7 mouse cellular contexts compared by ENCODE assay signal in the genomic region with DNA sequence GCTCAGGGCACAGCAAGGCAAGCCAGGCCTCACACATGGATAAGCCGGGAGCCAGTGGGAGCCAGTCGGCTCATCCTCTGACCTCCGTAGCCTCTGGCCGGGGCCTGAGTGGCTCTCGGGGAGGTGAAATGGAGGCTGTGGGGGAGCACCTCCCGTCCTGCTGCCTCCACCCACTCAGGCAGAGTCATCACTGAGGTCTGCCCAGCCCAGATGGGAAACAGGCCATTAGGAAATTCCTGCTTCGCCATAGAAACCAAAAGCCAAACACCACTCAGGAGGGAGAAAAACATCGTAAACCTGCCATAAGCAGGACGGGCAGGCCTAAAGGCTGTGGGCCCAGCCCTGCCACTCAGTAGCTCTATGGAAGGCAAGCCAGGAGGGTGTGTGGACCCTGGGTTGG. TPM values are rescaled to one million over a fixed set of nuclear protein-coding genes. Genes with fewer than 3 reads are reported as not detected.
DNase-seq lines count a peak whose midpoint lies in the region; ATAC-seq lines count a peak whose summit lies in the region.

No protein-coding gene starts in this region.

- peak overlapping the region; percentile 93 for H3K27ac ChIP-seq in embryonic facial prominence, embryonic 12.5 days
- H3K27ac ChIP-seq in intestine, embryonic 15.5 days = peak overlapping the region; percentile 49
- H3K27ac ChIP-seq in lung, embryonic 15.5 days = no peak overlapping the region
- no peak overlapping the region for H3K27ac ChIP-seq in midbrain, embryonic 13.5 days

- H3K9me3 ChIP-seq in embryonic facial prominence, embryonic 12.5 days = no peaks in the 10 kb centered on the region
- no peaks in the 10 kb centered on the region for H3K9me3 ChIP-seq in intestine, embryonic 15.5 days
- no peaks in the 10 kb centered on the region for H3K9me3 ChIP-seq in lung, embryonic 15.5 days
- no peaks in the 10 kb centered on the region for H3K9me3 ChIP-seq in midbrain, embryonic 13.5 days

- peaks cover 74% of the 10 kb centered on the region for H3K4me1 ChIP-seq in embryonic facial prominence, embryonic 12.5 days
- H3K4me1 ChIP-seq in intestine, embryonic 15.5 days (replicated peaks) = peaks cover 60% of the 10 kb centered on the region
- H3K4me1 ChIP-seq in lung, embryonic 15.5 days = peaks cover 24% of the 10 kb centered on the region
- H3K4me1 ChIP-seq in midbrain, embryonic 13.5 days (replicated peaks) = peaks cover 34% of the 10 kb centered on the region

- no peak overlapping the region for H3K9ac ChIP-seq in embryonic facial prominence, embryonic 12.5 days
- H3K9ac ChIP-seq in intestine, embryonic 15.5 days = no peak overlapping the region
- H3K9ac ChIP-seq in lung, embryonic 15.5 days = no peak overlapping the region
- H3K9ac ChIP-seq in midbrain, embryonic 13.5 days (replicated peaks) = no peak overlapping the region

- H3K4me2 ChIP-seq in embryonic facial prominence, embryonic 12.5 days (replicated peaks) = 0 out of 2 replicates have a peak overlapping the region, but pooled peaks have one; percentile 3
- no peak overlapping the region for H3K4me2 ChIP-seq in intestine, embryonic 15.5 days (replicated peaks)
- H3K4me2 ChIP-seq in lung, embryonic 15.5 days = no peak overlapping the region
- no peak overlapping the region for H3K4me2 ChIP-seq in midbrain, embryonic 13.5 days (replicated peaks)

- intact Hi-C loops in left cerebral cortex, postnatal 36 days (cut with DNase I) = no loop called here

- no peak overlapping the region for H3K4me3 ChIP-seq in embryonic facial prominence, embryonic 12.5 days
- H3K4me3 ChIP-seq in intestine, embryonic 15.5 days (replicated peaks) = no peak overlapping the region
- no peak overlapping the region for H3K4me3 ChIP-seq in lung, embryonic 15.5 days
- H3K4me3 ChIP-seq in midbrain, embryonic 13.5 days (replicated peaks) = no peak overlapping the region

- 12% methylated on average over 9 of the region's 9 CpGs for WGBS in embryonic facial prominence, embryonic 12.5 days
- WGBS in intestine, embryonic 15.5 days = 16% methylated on average over 9 of the region's 9 CpGs
- 23% methylated on average over 9 of the region's 9 CpGs for WGBS in lung, embryonic 15.5 days
- WGBS in midbrain, embryonic 13.5 days = 65% methylated on average over 9 of the region's 9 CpGs

- no peaks in the 10 kb centered on the region for H3K27me3 ChIP-seq in embryonic facial prominence, embryonic 12.5 days
- no peaks in the 10 kb centered on the region for H3K27me3 ChIP-seq in intestine, embryonic 15.5 days (replicated peaks)
- peaks cover 4% of the 10 kb centered on the region; the same call in 1 of the 2 replicates for H3K27me3 ChIP-seq in lung, embryonic 15.5 days
- H3K27me3 ChIP-seq in midbrain, embryonic 13.5 days = no peaks in the 10 kb centered on the region

- no peak for ATAC-seq in embryonic facial prominence, embryonic 12.5 days (ENCODE audit: insufficient number of reproducible peaks, insufficient read depth, low FRiP score, low TSS enrichment)
- peak; percentile 54 for ATAC-seq in intestine, embryonic 15.5 days
- 0 out of 2 replicates have a peak, but pooled peaks have one; percentile 39 for ATAC-seq in lung, embryonic 15.5 days (ENCODE audit: borderline replicate concordance, extremely low read depth, low FRiP score, low TSS enrichment)
- no peak for ATAC-seq in midbrain, embryonic 13.5 days

- peak; percentile 80 for DNase-seq in adipocyte (ENCODE audit: low spot score)
- DNase-seq in spleen, adult 18-20 months = no peak
- no peak for DNase-seq in left cerebral cortex, postnatal 36 days (ENCODE audit: low spot score in 2 of 2)

- peaks cover 46% of the 10 kb centered on the region for H3K36me3 ChIP-seq in embryonic facial prominence, embryonic 12.5 days
- H3K36me3 ChIP-seq in intestine, embryonic 15.5 days = 0 out of 2 replicates have a peak, but pooled peaks cover under 1% of the 10 kb centered on the region
- H3K36me3 ChIP-seq in lung, embryonic 15.5 days = no peaks in the 10 kb centered on the region
- no peaks in the 10 kb centered on the region for H3K36me3 ChIP-seq in midbrain, embryonic 13.5 days

RNA-seq across cellular contexts. Expression of gene Pdlim4, which starts 8.5 kb away (rescaled TPM):
- polyA plus RNA-seq in embryonic facial prominence, embryonic 12.5 days (2016; fragmentation: Nextera tagmentation; extraction: Ambion mirVana) = 144 and 146 TPM in 2 replicates
- 35.9 and 42.1 TPM in 2 replicates for polyA plus RNA-seq in intestine, embryonic 15.5 days (2015; fragmentation: Nextera tagmentation; extraction: Ambion mirVana)
- 13.0 and 16.4 TPM in 2 replicates for polyA plus RNA-seq in lung, embryonic 15.5 days (2015; fragmentation: Nextera tagmentation; extraction: Ambion mirVana)
- 10 to 100 TPM; 12.2 to 13.1 TPM for total RNA-seq in left cerebral cortex, postnatal 36 days (2021)
- 23.0 and 23.7 TPM in 2 replicates for polyA plus RNA-seq in midbrain, embryonic 13.5 days (2015; fragmentation: Nextera tagmentation; extraction: Ambion mirVana)

RNA-seq across cellular contexts. Expression of gene Slc22a4, which starts 32.4 kb away (rescaled TPM):
- polyA plus RNA-seq in embryonic facial prominence, embryonic 12.5 days (2016; fragmentation: Nextera tagmentation; extraction: Ambion mirVana) = 2.0 and 2.9 TPM in 2 replicates
- 0.72 and 1.4 TPM in 2 replicates for polyA plus RNA-seq in intestine, embryonic 15.5 days (2015; fragmentation: Nextera tagmentation; extraction: Ambion mirVana)
- 0.51 and 0.88 TPM in 2 replicates for polyA plus RNA-seq in lung, embryonic 15.5 days (2015; fragmentation: Nextera tagmentation; extraction: Ambion mirVana)
- 1 to 10 TPM; 4.3 to 5.3 TPM for total RNA-seq in left cerebral cortex, postnatal 36 days (2021)
- polyA plus RNA-seq in midbrain, embryonic 13.5 days (2015; fragmentation: Nextera tagmentation; extraction: Ambion mirVana) = 1.0 and 1.3 TPM in 2 replicates

RNA-seq across cellular contexts. Expression of gene P4ha2, which starts 39.6 kb away (rescaled TPM):
- polyA plus RNA-seq in embryonic facial prominence, embryonic 12.5 days (2016; fragmentation: Nextera tagmentation; extraction: Ambion mirVana) = 56.8 and 59.7 TPM in 2 replicates
- 41.8 and 44.8 TPM in 2 replicates for polyA plus RNA-seq in intestine, embryonic 15.5 days (2015; fragmentation: Nextera tagmentation; extraction: Ambion mirVana)
- 37.7 and 38.4 TPM in 2 replicates for polyA plus RNA-seq in lung, embryonic 15.5 days (2015; fragmentation: Nextera tagmentation; extraction: Ambion mirVana)
- total RNA-seq in left cerebral cortex, postnatal 36 days (2021) = 10 to 100 TPM; 15.4 to 21.4 TPM
- 6.0 and 7.8 TPM in 2 replicates for polyA plus RNA-seq in midbrain, embryonic 13.5 days (2015; fragmentation: Nextera tagmentation; extraction: Ambion mirVana)

Comparison
In these comparisons a context has a peak if more than half of its experiments do, and no peak if none do; other contexts are left out.
1. ATAC-seq: peak in intestine, embryonic 15.5 days (single experiment) and lung, embryonic 15.5 days (single experiment); none in embryonic facial prominence, embryonic 12.5 days (single experiment) and midbrain, embryonic 13.5 days (single experiment).
2. H3K27ac ChIP-seq: peak in embryonic facial prominence, embryonic 12.5 days (single experiment) and intestine, embryonic 15.5 days (single experiment); none in lung, embryonic 15.5 days (single experiment) and midbrain, embryonic 13.5 days (single experiment).